Mouse (Mus musculus): ENCODE measurements around the gene Lect2.

DNA sequence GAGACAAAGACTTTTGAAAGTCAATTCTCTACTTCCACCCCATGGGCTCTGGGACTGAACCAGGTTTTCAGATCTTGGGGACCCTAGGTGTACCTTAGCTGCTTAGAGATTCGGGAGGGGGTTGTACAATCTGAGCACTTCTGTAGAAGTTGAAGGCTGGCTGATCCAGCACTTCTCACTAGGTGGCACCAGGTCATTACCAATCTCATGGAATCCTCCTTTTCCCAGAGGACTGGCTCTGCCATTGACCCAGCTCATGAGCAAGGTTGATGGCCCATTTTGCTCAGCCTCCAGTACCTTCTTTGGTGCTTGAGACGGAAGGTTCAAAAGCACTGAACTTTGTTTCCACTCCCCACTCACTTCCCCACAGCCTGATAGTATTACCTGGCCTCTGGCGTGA, 48.2 kb downstream of the Lect2 start:
- TF ChIP-seq CTCF (IDR thresholded peaks at IDR 0.05; ENCODE audit: low read depth, low read length) (no peak), POLR2A (IDR thresholded peaks at IDR 0.05; ENCODE audit: borderline replicate concordance, low read depth, low read length) (no peak)

Data from bone marrow macrophage, adult 2 months (primary cell).